Mouse (Mus musculus): ENCODE data around the gene Rnf182.

- TF ChIP-seq CTCF (IDR thresholded peaks at IDR 0.05; ENCODE audit: borderline replicate concordance, control insufficient read depth, extremely low read depth, insufficient read depth, low read length, poor library complexity) (no peak), POLR2A (IDR thresholded peaks at IDR 0.05; ENCODE audit: control insufficient read depth, extremely low read depth, insufficient read depth, low read length, poor library complexity) (no peak)
Measured at GRCm38 (mm10) chr13:43575431-43575830, 40.1 kb upstream of the Rnf182 start.
